Mouse (Mus musculus): ENCODE data around the gene Atp6v0e.
A peak's percentile ranks its signal among the peaks of the same experiment; 100 is the strongest.

Atp6v0e gene

GRCm38 (mm10) chr17:26640286-26640740, 22.7 kb upstream of the Atp6v0e start:
- DNase-seq, result no peak

DNA sequence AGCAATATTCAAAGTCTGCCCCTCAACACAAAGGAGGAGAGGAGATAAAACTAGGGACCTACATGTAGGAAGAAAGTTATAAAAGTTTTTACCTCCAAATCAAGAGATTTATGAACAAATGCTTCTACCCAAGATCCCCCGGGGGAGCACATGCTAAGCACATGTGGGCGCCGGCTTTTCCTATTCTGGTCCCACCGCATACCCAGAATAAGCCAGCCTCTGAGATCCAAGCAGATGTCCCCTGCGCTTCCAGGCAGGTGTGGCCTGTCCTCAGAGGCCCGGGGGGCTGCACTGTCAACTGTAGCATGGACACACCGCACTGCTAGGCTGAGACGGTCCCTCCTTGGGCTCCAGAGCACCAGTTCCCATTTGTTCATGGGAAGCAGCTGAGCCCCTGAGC, 19.6 kb upstream of the Atp6v0e start:
- DNase-seq, result no peak

GRCm38 (mm10) chr17:26643993-26644392, 19.0 kb upstream of the Atp6v0e start:
- DNase-seq, result no peak

- no peak for DNase-seq
Measured at GRCm38 (mm10) chr17:26644509-26645410, 18.3 kb upstream of the Atp6v0e start.

GRCm38 (mm10) chr17:26645411-26645854, 17.6 kb upstream of the Atp6v0e start:
- DNase-seq, result no peak

GRCm38 (mm10) chr17:26647283-26647682, 15.7 kb upstream of the Atp6v0e start:
- DNase-seq, result no peak

GRCm38 (mm10) chr17:26649565-26649964, 13.5 kb upstream of the Atp6v0e start:
- DNase-seq, result no peak

GRCm38 (mm10) chr17:26650451-26651363, 12.3 kb upstream of the Atp6v0e start:
- DNase-seq, result no peak

GRCm38 (mm10) chr17:26658854-26659572, 4.0 kb upstream of the Atp6v0e start:
- no peak for DNase-seq

DNA sequence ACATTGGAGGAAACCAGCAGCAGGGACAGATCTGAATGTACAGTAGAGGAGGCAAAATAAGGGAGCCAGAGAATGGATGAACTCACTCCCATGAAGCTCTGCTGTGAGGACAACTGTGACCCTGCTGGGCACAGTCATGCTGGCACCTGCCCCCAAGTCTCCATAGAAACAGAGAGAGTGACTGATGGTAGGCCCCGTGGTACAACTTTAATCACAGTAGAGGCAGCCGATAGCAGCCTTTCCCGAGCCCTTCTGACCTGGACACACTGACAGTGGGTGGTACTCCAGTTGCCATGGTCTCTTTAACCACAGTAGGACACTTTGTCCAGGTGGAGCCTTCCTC, 3.5 kb upstream of the Atp6v0e start:
- no peak for DNase-seq

GRCm38 (mm10) chr17:26660192-26660912, 2.7 kb upstream of the Atp6v0e start:
- DNase-seq, result peak; percentile 70 to 85

DNA sequence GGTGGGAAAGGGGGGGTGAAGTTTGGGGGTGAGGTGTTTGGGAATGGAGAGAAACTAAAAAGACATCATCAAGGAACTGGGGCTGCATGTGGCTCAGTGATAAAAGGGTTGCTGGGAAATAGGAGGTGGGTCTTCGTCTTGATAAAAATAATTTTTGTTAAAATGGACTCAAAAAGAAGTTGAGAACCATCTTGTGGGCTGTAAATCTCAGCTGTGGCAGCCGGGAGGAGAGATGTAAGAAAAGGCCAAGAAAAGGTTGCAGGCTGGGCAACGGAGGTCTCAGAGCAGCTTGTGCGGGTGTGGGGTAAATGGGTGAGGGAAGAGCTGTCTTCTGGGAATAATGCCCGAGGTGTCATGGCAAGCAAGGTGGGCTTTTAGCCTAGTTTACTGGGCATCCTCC, 827 bp upstream of the Atp6v0e start:
- no peak for DNase-seq

- no peak for DNase-seq
Measured at GRCm38 (mm10) chr17:26665600-26665999, 2.6 kb downstream of the Atp6v0e start.

GRCm38 (mm10) chr17:26671268-26671667, 8.2 kb downstream of the Atp6v0e start:
- no peak for DNase-seq

- no peak for DNase-seq
Measured at GRCm38 (mm10) chr17:26675845-26676244, 12.8 kb downstream of the Atp6v0e start.

- peak; percentile 91 to 94 for DNase-seq
Measured at GRCm38 (mm10) chr17:26676252-26676615, 13.2 kb downstream of the Atp6v0e start.

DNA sequence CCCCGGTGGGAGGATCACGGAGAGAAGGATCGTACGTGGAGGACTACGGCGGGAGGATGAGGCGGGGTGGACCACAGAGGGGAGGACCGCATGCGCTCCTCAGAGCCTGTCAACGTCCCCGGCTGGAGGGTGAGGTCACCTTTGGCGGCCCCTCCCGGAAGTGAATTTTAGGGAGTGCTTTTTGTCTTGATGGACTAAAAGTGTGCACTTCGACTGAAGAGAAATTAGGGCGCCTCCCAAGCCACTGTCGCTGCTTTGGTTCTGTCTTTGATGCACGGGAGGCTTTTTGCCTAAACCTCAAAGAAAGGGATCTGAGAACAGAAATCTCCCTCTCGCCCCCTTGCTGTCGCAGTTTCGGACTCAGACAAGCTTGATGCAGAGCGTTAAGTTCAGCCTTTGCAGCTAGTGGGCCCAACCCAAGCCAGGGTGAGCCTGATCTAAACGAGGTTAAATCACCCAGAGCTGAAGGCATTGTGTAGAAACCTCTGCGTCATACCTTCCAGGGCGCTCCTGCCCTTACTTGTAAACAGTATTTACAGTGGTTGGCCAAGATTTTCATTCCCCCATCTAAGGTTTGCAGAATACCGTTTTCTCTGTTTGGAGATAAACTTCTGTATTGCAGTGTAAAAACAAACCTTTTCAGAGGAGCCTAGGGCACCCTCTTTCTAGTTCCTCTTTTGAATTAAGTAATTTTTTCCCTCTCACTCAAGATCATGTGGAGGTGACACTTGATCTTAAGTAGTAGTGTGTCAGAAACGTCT, 13.8 kb downstream of the Atp6v0e start:
- peak; percentile 58 to 66 for DNase-seq

- peak; percentile 41 to 70 for DNase-seq
Measured at GRCm38 (mm10) chr17:26677711-26678637, 14.9 kb downstream of the Atp6v0e start.

GRCm38 (mm10) chr17:26681276-26681675, 18.2 kb downstream of the Atp6v0e start:
- DNase-seq, result no peak

DNA sequence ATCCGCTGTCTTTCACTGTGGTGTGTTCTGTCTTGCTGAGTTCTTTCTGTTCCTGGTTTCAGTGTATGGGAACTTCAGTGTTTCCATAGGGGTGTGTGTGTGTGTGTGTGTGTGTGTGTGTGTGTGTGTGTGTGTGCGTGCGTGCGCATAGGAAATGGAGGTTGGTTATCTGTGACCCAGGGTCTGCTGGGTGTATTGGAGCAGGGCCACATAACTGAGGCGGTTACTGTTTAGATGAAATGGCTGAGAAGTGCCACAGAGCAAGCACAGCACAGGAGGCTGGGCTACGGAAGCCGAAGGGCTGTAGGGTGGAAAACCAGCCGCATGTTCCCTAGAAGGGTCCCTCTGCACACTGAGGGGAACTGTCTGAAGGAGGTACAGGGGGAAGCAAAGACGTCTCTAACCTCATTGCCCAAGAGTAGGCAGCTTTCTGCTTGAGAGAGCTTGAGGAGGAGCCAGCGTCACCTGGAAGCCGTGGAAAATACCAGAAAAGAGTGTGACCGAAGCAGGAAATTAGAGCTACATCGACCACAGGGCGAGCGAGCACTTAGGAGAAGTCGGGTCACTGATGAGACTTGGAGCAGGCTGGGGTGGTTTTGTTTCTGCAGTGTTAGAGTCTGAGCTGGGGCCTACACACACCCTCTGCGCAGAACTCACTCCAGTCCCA, 23.4 kb downstream of the Atp6v0e start:
- peak in 1 of 2 experiments; percentile 29 for DNase-seq

Data from kidney, adult 8-10 months (tissue).